Mouse (Mus musculus) kidney, embryonic 14.5 days (tissue): ENCODE data around the gene Zpbp2. TPM values are rescaled to one million over a fixed set of nuclear protein-coding genes. Genes with fewer than 3 reads are reported as not detected.
A peak's percentile ranks its signal among the peaks of the same experiment; 100 is the strongest.

ENCODE experiments used
- ATAC-seq: fragments of 200-750 bp; cut with Nextera tagmentation; 2 replicates; pipeline ENCODE4 v1.8.0; 2017; ENCODE audit warnings: moderate number of reproducible peaks, mild to moderate bottlenecking, moderate TSS enrichment, moderate library complexity; ENCODE audit not compliant: low FRiP score, low TSS enrichment
- H3K27ac ChIP-seq: fragments of 300-500 bp; sonication (generic); 2 replicates; pipeline ENCODE4 v1.5.1; 2014; ENCODE audit warnings: low read depth, mild to moderate bottlenecking, low read length, moderate library complexity, mixed read lengths
- H3K27me3 ChIP-seq: fragments of 300-500 bp; sonication (generic); 2 replicates; pipeline ENCODE4 v1.6.1; 2014; ENCODE audit warnings: mild to moderate bottlenecking, low read length; ENCODE audit not compliant: control insufficient read depth, insufficient read depth
- H3K36me3 ChIP-seq: fragments of 300-500 bp; sonication (generic); 2 replicates; pipeline ENCODE4 v1.6.1; 2014; ENCODE audit warnings: low read length, mixed read lengths; ENCODE audit not compliant: control insufficient read depth, insufficient read depth
- H3K4me1 ChIP-seq: fragments of 300-500 bp; sonication (generic); 2 replicates; pipeline ENCODE4 v1.6.1; 2014; ENCODE audit warnings: low read length, mixed read lengths; ENCODE audit not compliant: control insufficient read depth, insufficient read depth
- H3K4me2 ChIP-seq: fragments of 300-500 bp; sonication (generic); replicated peaks from 2 replicates; pipeline ENCODE4 v1.6.1; 2014; ENCODE audit warnings: low read depth, mild to moderate bottlenecking, low read length
- H3K4me3 ChIP-seq: fragments of 300-500 bp; sonication (generic); 2 replicates; pipeline ENCODE4 v1.5.1; 2014; ENCODE audit warnings: mild to moderate bottlenecking, low read length
- H3K9ac ChIP-seq: fragments of 300-500 bp; sonication (generic); 2 replicates; pipeline ENCODE4 v1.6.1; 2014; ENCODE audit warnings: low read depth, mild to moderate bottlenecking, low read length, moderate library complexity
- H3K9me3 ChIP-seq: fragments of 300-500 bp; sonication (generic); 2 replicates; pipeline ENCODE4 v1.6.1; 2016; ENCODE audit warnings: low read length; ENCODE audit not compliant: control insufficient read depth
- WGBS: fragments of 180-500 bp; shearing (Covaris S2); extraction: QIAGEN DNeasy Blood & Tissue Kit; methylation state at CpG from one replicate; pipeline ENCODE4 v1.1.7; 2014; 5-methylcytosine and 5-hydroxymethylcytosine counted together
- polyA plus RNA-seq: library from polyadenylated mRNA; unstranded; fragments of >200 nt; fragmentation: Nextera tagmentation; extraction: Ambion mirVana; gene quantifications from 2 replicates; pipeline ENCODE4 v1.2.1, GENCODE M21; 2014

Gene Zpbp2
- polyA plus RNA-seq, 1 experiment from 2014 or later, result 0.61 TPM

- Histone ChIP-seq H3K27ac (no peak overlapping the region), H3K4me3 (no peak overlapping the region), H3K9ac (no peak overlapping the region), H3K27me3 (peaks cover 38% of the 10 kb centered on the region), H3K9me3 (no peaks in the 10 kb centered on the region), H3K4me1 (peaks cover 4% of the 10 kb centered on the region; the same call in 1 of the 2 replicates), H3K4me2 (no peak overlapping the region), H3K36me3 (no peaks in the 10 kb centered on the region)
- ATAC-seq, result no peak
- 73% methylated on average over 4 of the region's 4 CpGs for WGBS
These were observed 1.5 kb upstream of the Zpbp2 start for GRCm38 (mm10) chr11:98549363-98549762.

DNA sequence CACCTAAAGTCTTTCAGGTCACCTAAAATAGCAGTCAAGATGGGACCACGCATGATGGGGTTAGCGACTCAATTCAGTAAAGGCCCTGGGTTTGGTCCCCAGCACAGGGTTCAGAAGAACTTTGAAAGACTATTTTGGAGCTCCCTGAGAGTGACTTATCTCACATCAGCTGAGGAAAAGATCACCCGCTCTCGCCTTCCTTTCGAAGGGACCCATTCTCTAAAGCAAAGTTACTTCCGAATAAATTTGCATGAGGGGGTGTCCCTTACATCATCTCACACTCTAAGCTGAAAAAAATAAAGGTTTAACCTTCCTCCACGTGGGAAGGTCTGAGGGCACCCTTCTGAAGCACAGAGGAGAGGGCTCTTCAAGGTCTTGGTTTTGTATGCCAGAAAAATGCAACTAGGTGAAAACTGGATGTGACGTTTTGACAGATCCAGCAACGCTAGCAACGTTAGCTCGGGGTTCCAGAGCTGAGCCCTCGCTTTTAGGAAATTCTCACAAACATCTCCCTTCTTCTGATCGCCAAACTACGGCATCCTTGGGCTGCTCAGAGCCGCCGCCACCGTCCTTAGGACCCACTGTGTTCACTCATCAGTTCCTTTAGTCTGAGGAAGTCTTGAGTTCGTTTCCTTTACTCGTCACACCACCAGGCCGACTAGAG lies 454 bp upstream of the Zpbp2 start:
- Histone ChIP-seq H3K9ac (0 out of 2 replicates have a peak overlapping the region, but pooled peaks have one; percentile 15), H3K27me3 (peaks cover 36% of the 10 kb centered on the region), H3K4me3 (peak overlapping the region; percentile 73), H3K4me2 (peak overlapping the region; percentile 78), H3K36me3 (no peaks in the 10 kb centered on the region), H3K9me3 (no peaks in the 10 kb centered on the region), H3K4me1 (peaks cover 4% of the 10 kb centered on the region; the same call in 1 of the 2 replicates), H3K27ac (no peak overlapping the region; the same call in 1 of the 2 replicates)
- 19% methylated on average over 20 of the region's 20 CpGs for WGBS
- no peak for ATAC-seq

GRCm38 (mm10) chr11:98553966-98554365 lies 3.1 kb downstream of the Zpbp2 start:
- no peaks in the 10 kb centered on the region for H3K36me3 ChIP-seq
- no peak overlapping the region for H3K27ac ChIP-seq
- H3K9ac ChIP-seq, result no peak overlapping the region
- peaks cover 12% of the 10 kb centered on the region for H3K27me3 ChIP-seq
- no peaks in the 10 kb centered on the region for H3K9me3 ChIP-seq
- H3K4me1 ChIP-seq, result peaks cover 4% of the 10 kb centered on the region; the same call in 1 of the 2 replicates
- no peak overlapping the region for H3K4me3 ChIP-seq
- ATAC-seq, result no peak
- WGBS, result 88% methylated on average over 4 of the region's 4 CpGs
- H3K4me2 ChIP-seq, result no peak overlapping the region

- Histone ChIP-seq H3K4me1 (peaks cover 4% of the 10 kb centered on the region; the same call in 1 of the 2 replicates), H3K9ac (no peak overlapping the region), H3K4me2 (no peak overlapping the region), H3K4me3 (no peak overlapping the region), H3K27ac (no peak overlapping the region), H3K36me3 (no peaks in the 10 kb centered on the region), H3K9me3 (no peaks in the 10 kb centered on the region), H3K27me3 (peaks cover 3% of the 10 kb centered on the region)
- no peak for ATAC-seq
- 73% methylated on average over 12 of the region's 12 CpGs for WGBS
These were observed 4.3 kb downstream of the Zpbp2 start for GRCm38 (mm10) chr11:98555124-98555700.

DNA sequence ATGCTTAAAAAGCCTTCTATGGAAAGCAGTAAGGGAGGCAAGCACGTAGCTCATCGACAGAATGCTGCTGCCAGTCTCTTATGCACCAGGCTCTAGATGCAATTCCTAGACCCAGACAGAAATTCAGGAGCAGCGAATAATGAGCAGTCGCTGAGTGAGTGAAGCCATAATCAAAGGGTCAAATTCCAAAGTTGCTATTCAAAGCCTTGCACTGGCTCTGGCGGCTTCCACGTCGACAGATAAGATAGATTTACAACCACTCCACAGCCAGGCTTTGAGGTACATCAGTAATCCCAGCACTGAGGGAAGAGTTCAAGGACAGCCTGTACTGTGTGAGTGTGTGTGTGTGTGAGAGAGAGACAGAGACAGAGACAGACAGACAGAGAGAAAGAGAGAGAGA lies 10.0 kb downstream of the Zpbp2 start:
- WGBS, result 29% methylated on average over 7 of the region's 7 CpGs
- Histone ChIP-seq H3K9me3 (no peaks in the 10 kb centered on the region), H3K27me3 (no peaks in the 10 kb centered on the region), H3K36me3 (no peaks in the 10 kb centered on the region), H3K4me2 (no peak overlapping the region), H3K4me3 (no peak overlapping the region), H3K27ac (no peak overlapping the region), H3K9ac (no peak overlapping the region), H3K4me1 (no peaks in the 10 kb centered on the region)
- ATAC-seq, result no peak

DNA sequence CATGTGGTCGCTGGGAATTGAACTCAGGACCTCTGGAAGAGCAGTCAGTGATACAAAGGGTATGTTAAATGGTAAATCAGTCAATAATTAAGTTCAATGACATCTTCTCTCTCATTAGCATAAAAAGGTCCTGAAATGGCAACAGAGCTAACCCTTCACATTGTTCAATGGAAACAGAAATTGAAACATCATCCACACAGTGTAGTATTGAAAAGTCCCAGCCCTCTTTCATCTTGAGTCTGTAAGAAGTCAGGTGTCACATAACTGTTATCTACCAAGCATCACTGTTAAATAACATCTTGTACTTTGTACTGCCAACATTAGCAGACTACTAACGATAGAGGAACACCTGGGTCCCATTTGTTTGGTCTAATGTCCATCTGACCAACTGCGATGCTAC lies 12.1 kb downstream of the Zpbp2 start:
- H3K9ac ChIP-seq, result no peak overlapping the region
- ATAC-seq, result no peak
- H3K27ac ChIP-seq, result no peak overlapping the region
- no peaks in the 10 kb centered on the region for H3K9me3 ChIP-seq
- H3K36me3 ChIP-seq, result no peaks in the 10 kb centered on the region
- H3K4me3 ChIP-seq, result no peak overlapping the region
- H3K4me1 ChIP-seq, result no peaks in the 10 kb centered on the region
- WGBS, result 84% methylated on average over 3 of the region's 3 CpGs
- H3K4me2 ChIP-seq, result no peak overlapping the region
- no peaks in the 10 kb centered on the region for H3K27me3 ChIP-seq

DNA sequence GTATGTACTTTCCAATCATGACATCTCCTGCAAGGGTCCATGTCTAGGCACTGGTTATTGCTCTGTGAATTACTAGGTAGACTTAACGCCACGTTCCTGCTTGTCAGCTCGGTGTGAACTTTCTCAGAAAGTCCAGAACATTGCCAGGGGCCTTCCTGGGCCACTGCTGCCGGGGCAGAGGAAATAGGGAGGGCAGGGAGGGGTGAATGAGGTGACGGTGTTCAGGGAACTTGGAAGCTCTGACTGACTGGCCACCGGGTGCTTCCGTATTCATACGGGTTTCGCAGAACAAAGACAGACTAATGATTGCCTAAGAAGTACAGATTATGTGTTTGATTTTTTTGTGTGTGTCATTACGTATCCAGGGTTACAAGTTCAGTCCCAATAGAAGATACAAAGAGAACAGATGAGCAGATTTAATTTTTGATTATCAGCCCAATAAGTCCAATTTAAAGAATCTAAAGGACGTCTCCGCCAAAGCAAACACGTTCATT lies 13.1 kb downstream of the Zpbp2 start:
- ATAC-seq, result no peak
- Histone ChIP-seq H3K4me1 (no peaks in the 10 kb centered on the region), H3K27me3 (no peaks in the 10 kb centered on the region), H3K9ac (no peak overlapping the region), H3K36me3 (no peaks in the 10 kb centered on the region), H3K9me3 (peaks cover 2% of the 10 kb centered on the region; the same call in 1 of the 2 replicates), H3K4me3 (no peak overlapping the region), H3K4me2 (no peak overlapping the region), H3K27ac (no peak overlapping the region)
- WGBS, result 43% methylated on average over 13 of the region's 13 CpGs

- no peaks in the 10 kb centered on the region for H3K27me3 ChIP-seq
- no peak overlapping the region for H3K9ac ChIP-seq
- H3K4me3 ChIP-seq, result no peak overlapping the region
- no peak overlapping the region for H3K27ac ChIP-seq
- ATAC-seq, result no peak
- no peaks in the 10 kb centered on the region for H3K4me1 ChIP-seq
- H3K9me3 ChIP-seq, result peaks cover 2% of the 10 kb centered on the region; the same call in 1 of the 2 replicates
- no peaks in the 10 kb centered on the region for H3K36me3 ChIP-seq
- H3K4me2 ChIP-seq, result no peak overlapping the region
- WGBS, result 88% methylated on average over 8 of the region's 8 CpGs
These were observed 17.4 kb downstream of the Zpbp2 start for GRCm38 (mm10) chr11:98568326-98568725.

DNA sequence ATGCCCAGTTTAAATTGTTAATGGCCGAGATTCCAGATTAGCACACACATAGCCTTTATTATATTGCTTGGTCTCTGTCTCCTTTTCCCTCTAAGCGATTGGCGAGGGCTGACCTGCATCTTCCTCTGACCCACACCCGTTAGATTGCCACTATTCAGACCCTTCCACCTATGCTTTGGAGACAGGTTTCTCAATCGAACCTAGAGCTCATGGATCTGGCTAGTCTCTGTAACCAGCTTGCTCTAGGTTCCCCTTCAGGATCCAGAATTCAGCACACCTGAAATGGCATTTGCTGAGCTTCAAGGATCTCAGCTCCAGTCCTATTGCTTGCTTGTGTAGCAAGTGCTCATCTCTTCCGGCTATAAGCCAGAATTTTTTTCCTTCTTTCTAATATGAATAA lies 18.6 kb downstream of the Zpbp2 start:
- no peaks in the 10 kb centered on the region for H3K36me3 ChIP-seq
- no peaks in the 10 kb centered on the region for H3K27me3 ChIP-seq
- no peak for ATAC-seq
- H3K4me1 ChIP-seq, result no peaks in the 10 kb centered on the region
- H3K4me2 ChIP-seq, result no peak overlapping the region
- no peak overlapping the region for H3K27ac ChIP-seq
- H3K9ac ChIP-seq, result no peak overlapping the region
- no peak overlapping the region for H3K4me3 ChIP-seq
- 86% methylated on average over 6 of the region's 6 CpGs for WGBS
- peaks cover 2% of the 10 kb centered on the region; the same call in 1 of the 2 replicates for H3K9me3 ChIP-seq
